Mouse (Mus musculus) megakaryocyte-erythroid progenitor cell, adult 5-6 weeks (primary cell): Measurements from ENCODE around the gene Nkx2-5. TPM values are rescaled to one million over a fixed set of nuclear protein-coding genes. Genes with fewer than 3 reads are reported as not detected.

Experiments used
- ATAC-seq: replicated peaks from 2 replicates; pipeline ENCODE4 v1.8.0; 2016; ENCODE audit warnings: mild to moderate bottlenecking, inconsistent platforms; ENCODE audit not compliant: severe bottlenecking, poor library complexity, low FRiP score, low TSS enrichment
- total RNA-seq, 2 experiments: library from RNA; stranded (forward) in 1 of 2; stranded (reverse) in 1 of 2; fragments of 200-1000, 215-1000 nt in 1 of 2; fragments of >200 nt in 1 of 2; fragmentation: Nextera tagmentation in 1 of 2; gene quantifications; 2 replicates each; pipeline ENCODE4 v1.2.3; 2014 to 2017

The Nkx2-5 gene
- total RNA-seq, 2 experiments from 2014 or later = not detected

DNA sequence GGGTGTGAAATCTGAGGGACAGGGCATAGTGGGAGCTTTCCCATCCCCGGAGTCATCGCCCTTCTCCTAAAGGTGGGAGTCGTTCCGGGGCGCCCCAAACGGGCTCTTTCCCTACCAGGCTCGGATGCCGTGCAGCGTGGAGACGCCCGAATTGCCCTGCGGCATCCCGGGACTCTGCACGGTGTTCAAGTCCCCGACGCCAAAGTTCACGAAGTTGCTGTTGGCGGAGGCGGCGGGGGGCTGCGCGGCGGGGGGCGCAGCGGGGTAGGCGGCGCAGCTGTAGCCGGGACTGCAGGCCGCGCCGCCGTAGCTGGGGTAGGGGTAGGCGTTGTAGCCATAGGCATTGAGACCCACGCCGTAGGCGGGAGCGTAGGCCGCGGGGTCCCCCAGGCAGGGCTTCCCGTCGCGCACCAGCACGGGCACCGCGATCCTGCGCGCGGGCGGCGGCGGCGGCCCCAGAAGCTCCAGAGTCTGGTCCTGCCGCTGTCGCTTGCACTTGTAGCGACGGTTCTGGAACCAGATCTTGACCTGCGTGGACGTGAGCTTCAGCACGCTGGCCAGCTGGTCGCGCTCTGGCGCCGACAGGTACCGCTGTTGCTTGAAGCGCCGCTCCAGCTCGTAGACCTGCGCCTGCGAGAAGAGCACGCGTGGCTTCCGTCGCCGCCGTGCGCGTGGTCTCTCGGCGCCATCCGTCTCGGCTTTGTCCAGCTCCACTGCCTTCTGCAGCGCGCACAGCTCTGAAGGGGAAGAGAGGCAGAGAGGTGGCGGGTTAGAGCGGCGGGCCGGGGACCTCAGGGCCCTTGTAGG lies 5.7 kb downstream of the Nkx2-5 start:
- no peak for ATAC-seq

DNA sequence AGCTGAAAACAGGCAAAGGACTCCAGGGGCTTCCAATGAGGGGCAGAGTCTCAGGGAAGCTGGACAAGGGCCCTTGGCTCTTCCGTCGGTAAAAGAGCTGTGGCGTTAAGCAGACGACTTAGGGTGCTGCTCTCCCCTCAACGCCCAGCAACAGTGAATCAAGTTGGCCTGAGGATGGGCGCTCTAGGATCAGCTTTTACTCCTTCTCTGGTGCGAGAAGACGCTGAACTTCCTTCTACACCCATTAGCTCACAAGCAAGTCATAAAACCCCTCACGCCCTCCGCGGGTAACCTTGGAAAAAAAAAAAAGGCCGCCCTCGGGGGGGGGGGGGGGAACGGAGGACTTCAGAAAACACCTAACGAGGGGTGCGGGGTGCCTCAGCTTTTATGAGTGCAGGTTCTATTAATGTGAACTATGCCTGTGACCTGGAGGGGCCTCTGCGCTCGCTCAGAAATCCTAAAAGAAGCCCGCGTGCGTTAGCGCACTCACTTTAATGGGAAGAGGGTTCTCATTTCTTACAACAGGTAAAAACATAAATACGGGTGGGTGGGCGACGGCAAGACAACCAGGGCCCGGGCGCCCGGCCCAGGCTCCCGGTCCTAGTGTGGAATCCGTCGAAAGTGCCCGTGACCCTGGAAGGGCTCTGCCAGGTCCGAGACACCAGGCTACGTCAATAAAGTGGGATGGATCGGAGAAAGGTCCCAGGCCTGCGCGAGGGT lies 6.5 kb downstream of the Nkx2-5 start:
- no peak for ATAC-seq

DNA sequence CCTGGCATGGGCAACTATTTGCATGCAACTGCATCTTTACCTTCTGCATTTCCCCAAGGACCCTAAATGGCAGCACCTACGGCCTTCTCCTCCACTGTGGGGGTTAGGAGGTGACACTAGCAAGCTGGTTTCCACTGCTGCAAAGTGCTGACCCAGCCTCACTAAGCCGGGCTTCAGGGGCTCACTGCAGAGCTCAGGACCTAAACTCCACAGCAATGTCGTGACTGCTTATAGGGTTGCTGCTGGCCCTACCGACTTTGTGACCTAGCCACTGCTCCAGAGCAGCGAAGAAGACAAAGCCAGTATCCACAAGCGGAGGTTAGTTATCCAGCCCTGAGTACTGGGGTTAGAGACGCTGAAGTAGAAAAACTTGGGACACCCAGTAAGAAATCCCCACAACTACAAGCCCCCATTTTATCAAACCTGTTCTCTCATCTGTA lies 7.2 kb downstream of the Nkx2-5 start:
- ATAC-seq = no peak

DNA sequence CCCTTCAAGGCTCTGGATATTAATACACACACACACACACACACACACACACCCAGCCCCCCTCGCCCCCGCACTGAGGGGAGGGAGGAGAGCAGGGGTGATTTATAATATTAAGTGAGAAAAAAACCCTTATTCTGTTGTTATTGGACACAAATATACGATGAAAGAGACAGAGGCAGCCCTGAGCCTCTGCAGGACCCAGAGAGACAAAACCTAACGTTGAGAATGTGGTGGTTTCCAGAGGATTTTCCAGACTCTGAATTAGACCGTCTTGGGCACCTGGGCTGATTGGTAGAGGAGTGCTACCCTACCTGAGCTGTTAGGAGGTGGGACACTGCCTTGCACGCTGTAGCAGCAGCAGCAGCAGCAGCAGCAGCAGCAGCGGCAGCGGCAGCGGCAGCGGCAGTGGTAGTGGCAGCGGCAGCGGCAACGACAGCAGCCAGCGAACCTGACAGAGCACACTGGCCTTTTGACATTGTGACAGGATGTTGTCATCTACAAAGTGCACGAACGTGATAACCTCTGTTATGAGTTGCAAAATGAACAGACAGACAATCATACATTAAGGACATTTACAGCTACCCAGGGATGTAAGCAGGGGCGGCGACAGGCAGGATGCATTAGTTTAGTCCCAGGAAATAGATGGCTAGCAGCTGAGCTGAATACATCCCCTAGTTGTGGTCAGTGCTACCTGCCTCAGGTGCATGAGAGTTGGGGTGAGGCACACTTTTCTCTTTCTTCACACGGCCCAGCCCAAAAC lies 7.8 kb downstream of the Nkx2-5 start:
- no peak for ATAC-seq

DNA sequence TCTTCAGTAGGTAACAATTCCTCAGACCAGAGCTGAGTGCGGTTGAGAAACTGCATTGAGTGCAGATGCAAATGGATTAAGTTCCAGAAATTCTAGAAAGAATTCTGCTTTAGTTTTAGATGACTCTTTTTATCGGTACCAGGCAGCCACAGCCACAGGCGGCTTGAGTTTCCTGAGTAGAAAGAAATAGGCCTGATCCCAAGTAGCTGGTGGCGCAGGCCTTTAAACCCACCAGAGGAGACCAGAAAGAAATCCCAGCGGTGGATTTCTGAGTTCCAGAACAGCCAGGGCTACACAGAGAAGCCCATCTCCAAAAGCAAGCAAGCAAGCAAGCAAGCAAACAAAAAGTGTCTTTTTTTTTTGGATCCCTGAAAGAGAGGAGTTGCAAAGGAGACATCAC lies 8.4 kb downstream of the Nkx2-5 start:
- ATAC-seq = no peak

DNA sequence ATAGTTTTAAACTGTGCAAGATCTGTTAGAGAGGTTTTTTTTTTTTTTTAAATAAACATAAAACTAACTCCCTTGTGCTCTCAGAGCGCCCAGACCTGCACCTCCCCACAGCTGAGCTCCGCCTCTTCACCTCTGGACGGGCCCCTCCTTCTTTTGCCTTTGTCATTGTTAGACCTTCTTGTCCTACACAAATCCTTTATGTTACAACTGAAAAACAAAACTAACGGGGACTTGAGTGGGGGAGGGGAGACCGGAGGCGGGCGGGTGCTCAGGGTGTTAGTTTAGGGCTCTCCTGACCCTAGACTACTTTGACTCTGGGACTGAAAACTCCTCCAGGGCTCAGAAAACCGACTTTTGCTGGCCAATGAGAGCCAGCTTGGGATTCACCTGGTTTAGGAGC lies 8.9 kb downstream of the Nkx2-5 start:
- ATAC-seq = no peak

DNA sequence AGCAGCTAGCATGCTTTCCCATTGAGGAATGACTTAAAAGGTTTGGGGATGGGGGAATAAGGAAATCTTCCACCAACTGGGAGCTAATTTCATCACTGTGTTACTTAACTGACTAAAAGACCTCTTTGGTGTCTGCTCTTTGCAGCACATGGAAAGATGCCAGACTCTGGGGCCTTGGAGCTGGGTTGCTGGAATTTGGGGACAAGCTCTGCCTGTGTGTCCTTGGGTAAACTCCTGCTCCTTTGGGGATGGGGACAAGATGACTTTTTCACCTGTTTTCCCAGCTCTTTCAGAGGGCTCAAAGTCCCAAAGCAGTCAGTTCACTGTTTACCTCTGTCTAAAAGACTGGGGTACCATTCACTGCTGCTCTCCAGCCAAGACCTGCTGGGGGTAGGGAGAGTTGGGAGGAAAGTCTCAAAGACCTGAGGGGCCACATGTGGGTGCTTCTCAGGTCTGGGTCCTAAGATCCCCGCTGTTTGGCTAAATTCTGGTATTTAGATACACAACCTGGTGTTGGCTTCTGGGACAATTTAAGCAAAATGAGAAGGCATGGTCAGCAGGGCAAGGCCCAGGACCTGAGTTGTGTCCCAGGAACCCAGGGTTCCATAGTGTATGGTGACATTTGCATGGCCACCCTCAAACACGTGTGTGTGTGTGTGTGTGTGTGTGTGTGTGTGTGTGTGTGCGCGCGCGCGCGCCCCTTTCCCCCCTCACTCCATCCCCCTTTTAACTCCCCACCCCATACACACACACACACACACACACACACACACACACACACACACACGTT lies 9.6 kb downstream of the Nkx2-5 start:
- ATAC-seq = no peak

DNA sequence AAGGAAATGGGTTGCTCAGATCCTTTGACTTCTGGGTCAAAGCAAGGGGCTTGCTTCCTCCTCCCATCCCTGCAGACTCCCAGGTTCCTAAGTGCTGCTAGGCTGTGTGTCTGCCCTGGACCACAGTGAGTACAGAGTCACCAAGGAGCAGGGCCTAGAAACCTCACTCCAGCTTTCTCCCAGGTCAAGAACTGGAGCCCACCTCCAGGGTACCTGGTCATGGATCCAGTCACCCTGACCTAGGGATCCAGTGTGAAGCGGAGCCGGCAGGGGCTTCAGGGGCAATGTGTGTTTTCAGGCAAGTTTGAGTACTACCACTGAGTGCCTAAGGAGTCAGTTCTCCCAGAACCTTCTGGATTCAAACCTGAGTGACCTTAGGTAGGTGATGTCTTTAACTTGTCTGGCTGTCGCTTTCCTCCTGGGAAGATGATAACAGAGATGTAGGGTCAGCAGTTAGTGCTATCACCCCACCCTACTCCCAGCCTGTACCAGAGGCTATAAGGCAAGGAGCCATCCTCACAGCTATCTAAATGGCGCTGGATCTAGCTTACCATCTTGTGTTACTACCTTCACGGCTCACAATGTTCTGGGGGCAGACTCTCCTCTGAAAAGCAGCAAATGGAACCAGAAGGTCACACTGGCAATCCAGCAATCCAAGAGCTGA lies 10.4 kb downstream of the Nkx2-5 start:
- ATAC-seq = no peak

DNA sequence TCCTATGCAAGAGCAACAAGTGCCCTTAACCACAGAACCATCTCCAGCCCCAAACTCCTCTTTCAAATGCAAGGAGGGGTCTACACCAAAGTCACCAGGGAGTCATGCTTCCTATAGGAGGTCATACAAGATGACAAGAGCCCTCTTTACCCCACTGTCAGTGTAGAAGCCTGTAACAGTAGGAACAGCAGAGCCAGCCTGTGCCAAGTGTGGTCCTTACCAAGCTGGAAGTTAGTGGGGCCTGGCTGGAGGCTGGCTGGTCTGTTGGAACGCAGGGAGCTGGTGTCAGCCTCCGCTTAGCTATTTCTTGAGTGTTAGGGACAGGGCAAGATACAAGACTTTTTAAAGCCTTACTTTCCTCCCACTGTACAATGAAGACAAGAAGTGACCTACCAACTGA lies 11.0 kb downstream of the Nkx2-5 start:
- ATAC-seq = no peak

DNA sequence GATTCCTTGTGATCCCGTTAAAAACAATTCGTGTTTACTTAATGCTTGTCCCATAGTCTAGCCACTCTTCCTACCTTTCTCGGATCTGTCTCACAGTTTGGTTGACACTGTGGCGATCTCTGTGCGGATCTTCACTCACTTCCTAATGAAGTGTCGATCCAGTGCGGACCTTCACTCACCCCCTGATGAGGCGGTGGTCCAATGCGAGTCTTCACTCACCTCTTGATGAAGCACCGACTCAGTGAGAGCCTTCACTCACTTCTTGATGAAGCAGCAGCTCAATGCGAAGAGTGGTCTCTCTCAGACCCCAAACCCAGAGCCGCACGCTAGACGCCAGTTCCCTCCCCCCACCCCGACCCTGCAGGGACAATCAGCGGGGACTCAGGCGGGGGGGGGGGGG lies 18.7 kb downstream of the Nkx2-5 start:
- no peak for ATAC-seq

DNA sequence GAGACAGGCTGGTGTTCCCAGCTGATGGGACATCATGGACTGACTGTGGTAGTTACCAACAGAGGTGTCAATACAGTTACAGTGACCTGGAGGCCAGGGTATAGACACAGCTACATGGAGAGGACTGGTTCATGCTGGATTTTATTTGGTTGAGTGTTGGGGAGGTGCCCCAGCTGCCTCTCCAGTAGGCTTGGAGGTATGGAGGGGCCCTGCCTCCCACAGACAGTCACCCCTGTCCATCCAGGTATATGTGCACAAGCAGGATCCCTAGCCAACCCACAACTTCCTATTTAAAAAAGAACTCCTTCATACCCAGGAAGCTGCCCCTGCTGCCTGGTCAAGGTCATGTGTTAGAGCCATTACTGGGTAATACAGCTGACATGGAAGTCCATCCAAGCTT lies 27.0 kb downstream of the Nkx2-5 start:
- ATAC-seq = no peak

DNA sequence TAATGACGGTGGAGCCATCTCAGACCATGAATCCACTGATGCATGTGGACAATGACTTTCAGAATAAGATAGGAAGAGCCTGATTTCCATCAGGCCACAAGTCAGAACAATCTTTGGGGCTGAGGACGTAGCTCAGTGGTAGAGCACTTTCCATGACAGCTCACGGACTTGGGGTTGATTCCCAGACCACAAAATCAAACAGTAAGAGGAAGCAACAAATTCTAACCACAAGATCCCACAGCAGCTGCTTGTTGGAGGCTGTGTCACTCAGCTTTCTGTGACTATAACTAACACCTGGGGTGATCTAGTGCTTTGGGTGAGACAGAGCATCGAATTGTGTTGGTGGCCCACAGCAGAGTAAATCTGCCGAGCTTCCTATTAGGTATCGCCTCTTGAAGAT lies 28.0 kb downstream of the Nkx2-5 start:
- no peak for ATAC-seq

DNA sequence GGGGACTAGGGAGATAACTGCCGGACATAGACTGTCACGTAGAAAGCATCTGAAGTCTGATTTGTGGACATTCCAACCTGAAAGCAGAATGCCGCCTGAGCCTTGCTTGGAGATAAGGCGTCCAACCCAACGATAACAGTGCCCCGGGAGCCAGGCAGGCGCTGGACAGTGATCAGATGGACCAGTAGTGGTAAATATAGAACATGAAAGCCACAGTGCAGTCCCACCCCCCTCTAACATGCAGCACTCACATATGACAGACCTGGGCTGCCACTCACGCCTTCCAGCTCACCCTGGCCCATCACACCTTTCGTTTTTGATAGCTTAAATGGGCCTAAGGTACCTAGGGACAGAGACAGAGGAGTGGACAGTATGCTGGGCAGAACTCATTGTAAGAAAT lies 31.3 kb downstream of the Nkx2-5 start:
- ATAC-seq = no peak

DNA sequence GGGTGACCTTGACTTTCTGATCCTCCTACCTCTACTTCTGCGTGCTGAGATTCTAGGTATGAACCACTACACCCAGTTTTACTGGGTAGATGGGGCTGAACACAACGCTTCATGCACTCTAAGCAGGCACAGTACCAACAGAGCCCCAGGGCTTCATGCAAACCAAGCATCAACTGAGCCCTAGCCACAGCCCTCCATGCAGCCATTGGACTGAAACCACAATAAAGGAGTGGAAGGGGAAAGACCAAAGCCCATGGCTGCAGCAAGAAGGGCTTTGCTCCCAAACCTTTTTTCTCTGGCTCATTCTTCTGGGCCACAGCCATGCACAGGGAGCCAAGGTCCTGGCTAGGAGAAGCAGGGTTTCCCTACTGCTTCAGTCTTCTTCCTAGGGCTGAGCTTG lies 32.2 kb downstream of the Nkx2-5 start:
- no peak for ATAC-seq

DNA sequence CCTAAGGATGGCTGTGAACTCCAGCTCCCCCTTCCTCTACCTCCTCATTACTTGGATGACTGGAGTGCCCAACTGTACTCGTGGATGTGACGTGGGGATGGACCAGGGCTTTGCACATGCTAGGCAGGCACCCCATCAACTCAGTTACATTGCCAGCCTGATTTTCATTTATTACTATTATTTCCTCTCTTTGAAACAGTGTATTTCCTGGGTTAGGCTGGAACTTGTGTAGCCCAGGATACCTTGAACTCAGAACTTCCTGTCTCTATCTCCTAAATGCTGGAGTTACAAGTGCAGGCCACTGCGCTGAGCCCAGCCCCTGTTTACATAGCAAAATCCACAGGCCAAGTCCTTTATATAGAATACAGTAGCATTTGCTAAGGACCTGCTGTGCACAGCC lies 41.9 kb downstream of the Nkx2-5 start:
- no peak for ATAC-seq

DNA sequence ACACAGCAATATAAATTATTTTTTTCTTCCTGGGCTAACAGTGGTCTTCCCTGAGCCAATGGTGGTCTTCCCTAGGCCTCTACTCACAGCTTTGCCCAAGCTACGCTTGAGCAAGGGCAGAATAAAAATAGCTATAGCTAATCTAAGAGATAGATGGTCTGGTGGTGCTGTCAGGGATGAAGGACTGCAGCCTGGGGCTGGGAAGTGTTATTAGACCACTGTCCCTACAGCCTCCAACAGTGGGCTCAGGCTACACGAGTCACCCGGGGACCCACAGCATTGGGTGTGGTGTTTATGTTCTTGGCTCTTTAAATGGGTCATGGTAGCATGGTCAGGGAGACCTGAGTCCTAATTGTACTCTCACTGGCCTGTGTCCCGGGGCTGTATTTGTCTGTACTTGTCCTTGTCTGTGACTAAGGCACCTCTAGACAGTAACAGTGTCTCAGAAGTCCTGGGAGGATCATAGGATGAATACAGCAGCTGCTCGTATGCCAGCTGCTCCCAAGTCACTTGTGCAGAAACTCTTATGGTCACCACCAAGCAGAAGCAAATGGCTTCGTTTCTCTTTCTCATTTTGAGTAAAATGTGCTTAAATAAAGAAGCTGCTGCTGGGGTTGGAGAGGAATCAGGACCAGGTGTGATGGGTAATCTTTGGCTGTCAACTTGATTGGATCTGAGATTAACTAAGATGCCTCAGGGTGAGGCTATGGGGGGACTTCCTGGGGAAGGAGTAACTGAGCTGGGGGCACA lies 47.3 kb downstream of the Nkx2-5 start:
- no peak for ATAC-seq

DNA sequence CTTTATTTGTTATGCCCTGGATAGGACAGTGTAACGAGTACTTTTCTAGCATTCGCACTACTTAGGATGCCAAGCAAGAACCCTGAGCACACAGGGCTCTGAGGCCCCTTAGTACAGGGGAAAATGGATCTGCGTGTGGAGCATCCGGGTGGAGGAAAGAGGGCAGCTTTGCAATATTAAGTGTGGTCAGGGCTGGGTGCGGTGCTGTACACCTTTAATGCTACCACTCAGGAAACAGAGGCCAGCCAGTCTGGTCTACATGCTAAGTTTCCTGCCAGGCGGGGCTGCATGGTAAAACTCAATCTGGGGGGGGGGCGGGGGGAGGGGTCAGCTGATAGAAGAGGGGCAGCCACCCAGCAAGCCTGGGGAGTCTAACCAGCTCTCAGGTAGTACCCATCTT lies 49.4 kb downstream of the Nkx2-5 start:
- no peak for ATAC-seq

DNA sequence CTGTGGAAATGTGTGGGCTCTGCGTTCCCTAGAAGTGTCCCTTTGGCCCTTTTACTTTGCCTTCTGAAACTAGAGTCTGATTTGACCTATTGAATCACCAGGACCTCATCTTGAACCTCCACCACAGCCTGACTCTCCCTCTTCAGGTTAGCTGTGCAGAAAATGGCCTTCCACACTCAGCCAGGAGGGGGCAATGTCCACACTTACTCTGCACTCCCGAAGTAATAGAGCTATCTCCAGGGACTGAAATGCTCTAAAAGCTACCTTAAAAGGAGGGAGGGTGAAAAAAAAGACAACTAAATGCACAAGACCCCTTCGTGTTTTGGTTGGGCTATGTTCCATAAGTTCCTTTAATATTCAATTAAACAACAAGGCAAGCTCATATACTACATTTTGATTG lies 50.1 kb downstream of the Nkx2-5 start:
- ATAC-seq = peak; percentile 89
